Mouse (Mus musculus) right cerebral cortex, postnatal 25 days (tissue): Measurements from ENCODE around the gene Csgalnact2.

ENCODE experiments used
- DNase-seq: peaks from one replicate; pipeline ENCODE4 v3.0.0; 2022

The Csgalnact2 gene

GRCm38 (mm10) chr6:118134461-118134860 is 4.5 kb downstream of the Csgalnact2 start:
- DNase-seq, result no peak

DNA sequence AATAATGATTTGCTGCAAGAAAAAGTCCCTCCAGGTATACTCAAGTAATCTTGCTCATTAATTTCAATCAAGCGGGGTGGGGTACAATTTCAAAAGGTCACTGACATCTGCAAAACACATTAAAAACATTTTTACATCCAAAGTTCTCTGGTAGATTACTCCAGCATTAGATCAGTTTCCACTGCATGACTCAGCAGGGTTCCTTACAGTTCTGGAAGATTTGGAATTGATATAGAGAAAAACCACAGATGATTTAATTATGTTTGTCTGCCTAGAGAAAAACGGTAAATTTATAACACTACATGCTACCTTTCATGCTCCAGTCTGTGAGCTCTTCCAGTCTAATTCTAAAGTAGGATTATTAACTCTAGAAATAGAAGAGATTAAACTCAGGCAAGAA is 8.9 kb downstream of the Csgalnact2 start:
- no peak for DNase-seq

GRCm38 (mm10) chr6:118127827-118128487 is 11.0 kb downstream of the Csgalnact2 start:
- DNase-seq, result no peak

GRCm38 (mm10) chr6:118127198-118127597 is 11.7 kb downstream of the Csgalnact2 start:
- DNase-seq, result no peak

GRCm38 (mm10) chr6:118126577-118126976 is 12.4 kb downstream of the Csgalnact2 start:
- DNase-seq, result no peak

GRCm38 (mm10) chr6:118122767-118123166 is 16.2 kb downstream of the Csgalnact2 start:
- DNase-seq, result no peak

DNA sequence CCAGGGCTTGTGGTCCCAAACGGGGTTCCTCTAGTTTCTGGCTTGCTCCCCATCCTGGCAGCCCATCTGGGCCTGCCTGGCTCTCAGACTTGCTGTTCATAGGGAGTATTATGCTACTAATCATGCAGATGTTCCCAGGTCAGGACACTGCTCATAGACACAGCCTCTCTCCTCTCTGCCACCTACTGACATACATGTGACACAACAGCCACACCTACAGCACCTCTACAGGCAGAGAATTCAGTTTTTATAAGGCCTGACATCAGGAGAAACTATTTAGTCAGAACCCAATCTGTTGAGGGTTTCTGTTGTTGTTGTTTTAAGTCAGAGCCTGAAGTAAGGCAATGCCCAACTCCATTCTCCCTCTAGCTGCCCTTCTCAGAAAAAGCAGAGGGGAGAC is 27.1 kb downstream of the Csgalnact2 start:
- DNase-seq, result no peak

GRCm38 (mm10) chr6:118099311-118099802 is 39.6 kb downstream of the Csgalnact2 start:
- no peak for DNase-seq

GRCm38 (mm10) chr6:118097765-118098365 is 41.1 kb downstream of the Csgalnact2 start:
- DNase-seq, result no peak

GRCm38 (mm10) chr6:118090827-118091226 is 48.1 kb downstream of the Csgalnact2 start:
- no peak for DNase-seq

GRCm38 (mm10) chr6:118088750-118089440 is 50.0 kb downstream of the Csgalnact2 start:
- no peak for DNase-seq

GRCm38 (mm10) chr6:118087955-118088354 is 51.0 kb downstream of the Csgalnact2 start:
- peak; percentile 9 for DNase-seq

- DNase-seq, result no peak
Observed at GRCm38 (mm10) chr6:118084596-118084995, 54.3 kb downstream of the Csgalnact2 start.

- DNase-seq, result no peak
Observed at GRCm38 (mm10) chr6:118083608-118084007, 55.3 kb downstream of the Csgalnact2 start.

- DNase-seq, result no peak
Observed at GRCm38 (mm10) chr6:118082384-118082783, 56.6 kb downstream of the Csgalnact2 start.

- DNase-seq, result no peak
Observed at GRCm38 (mm10) chr6:118080711-118081110, 58.2 kb downstream of the Csgalnact2 start.

DNA sequence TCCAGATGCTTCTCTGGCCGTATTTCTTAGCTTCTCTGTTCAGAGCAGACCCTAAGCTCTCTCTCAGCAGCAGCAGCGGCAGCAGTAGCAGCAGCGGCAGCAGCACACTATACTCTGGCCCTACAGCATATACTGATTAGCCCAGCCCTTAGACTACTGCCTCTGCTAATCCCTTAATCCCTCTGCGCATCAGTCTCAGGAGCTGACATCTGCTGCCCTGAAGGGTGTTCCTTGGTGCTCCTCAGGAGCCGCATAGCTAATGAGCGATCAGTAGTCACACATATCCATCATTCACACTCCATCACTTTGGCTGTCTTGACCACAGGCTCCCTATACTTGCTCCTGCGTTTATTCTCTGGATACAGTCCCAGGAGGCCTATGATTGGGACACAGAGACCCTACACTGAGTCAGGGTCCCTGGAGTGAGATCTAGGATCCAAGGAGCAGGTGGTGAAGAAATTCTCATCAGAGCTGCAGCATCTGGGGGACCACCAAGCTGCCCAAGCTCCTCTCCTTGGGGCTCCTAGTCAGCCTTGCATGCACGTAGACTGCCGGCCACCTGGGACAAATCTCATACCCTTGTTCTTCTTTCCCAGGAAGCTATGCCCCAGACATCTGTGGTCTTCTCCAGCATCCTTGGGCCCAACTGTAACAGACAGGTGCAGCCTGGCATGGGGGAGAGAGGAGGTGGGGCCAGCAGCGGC is 59.0 kb downstream of the Csgalnact2 start:
- DNase-seq, result no peak

DNA sequence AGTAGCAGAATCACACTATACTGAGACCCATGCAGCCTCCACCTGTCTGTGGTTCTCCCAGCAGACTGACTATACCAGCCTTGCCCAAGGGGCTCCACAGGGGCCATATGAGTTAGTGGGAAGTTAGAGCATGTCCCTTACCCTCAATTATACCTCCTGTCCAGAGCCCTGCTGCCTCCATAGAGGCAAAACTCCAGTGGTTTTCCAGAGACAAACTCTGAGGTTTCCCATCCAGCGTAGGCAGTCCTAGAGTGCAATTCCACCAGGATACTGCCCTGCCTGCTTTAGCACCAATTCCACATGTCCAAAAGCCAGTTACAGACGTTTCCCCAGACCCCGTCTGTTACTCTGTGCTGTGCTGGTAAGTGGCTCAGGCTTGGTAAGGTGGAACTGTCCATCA is 59.6 kb downstream of the Csgalnact2 start:
- no peak for DNase-seq

GRCm38 (mm10) chr6:118078751-118079150 is 60.2 kb downstream of the Csgalnact2 start:
- DNase-seq, result no peak

DNA sequence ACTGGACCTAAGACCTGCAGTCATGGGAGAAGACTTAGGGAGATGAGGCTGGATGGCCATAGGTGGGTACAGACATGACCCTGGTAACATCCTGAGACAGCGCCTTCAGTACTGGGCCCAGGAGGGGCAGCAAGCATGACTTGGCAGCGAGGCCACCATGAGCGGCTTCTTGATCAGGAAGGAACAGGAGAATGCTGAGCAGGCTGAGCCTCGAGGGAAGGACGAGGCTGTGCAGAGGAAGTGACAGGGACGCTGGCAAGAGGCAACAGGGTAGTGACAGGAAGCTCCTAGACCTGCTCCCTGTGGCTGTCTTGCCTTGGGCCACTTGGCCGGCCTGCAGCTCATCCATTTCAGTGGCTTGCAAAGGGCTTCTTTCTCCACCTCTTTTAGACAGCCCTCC is 61.5 kb downstream of the Csgalnact2 start:
- DNase-seq, result no peak

GRCm38 (mm10) chr6:118076748-118077147 is 62.2 kb downstream of the Csgalnact2 start:
- no peak for DNase-seq

- DNase-seq, result no peak
Observed at GRCm38 (mm10) chr6:118076256-118076655, 62.7 kb downstream of the Csgalnact2 start.

DNA sequence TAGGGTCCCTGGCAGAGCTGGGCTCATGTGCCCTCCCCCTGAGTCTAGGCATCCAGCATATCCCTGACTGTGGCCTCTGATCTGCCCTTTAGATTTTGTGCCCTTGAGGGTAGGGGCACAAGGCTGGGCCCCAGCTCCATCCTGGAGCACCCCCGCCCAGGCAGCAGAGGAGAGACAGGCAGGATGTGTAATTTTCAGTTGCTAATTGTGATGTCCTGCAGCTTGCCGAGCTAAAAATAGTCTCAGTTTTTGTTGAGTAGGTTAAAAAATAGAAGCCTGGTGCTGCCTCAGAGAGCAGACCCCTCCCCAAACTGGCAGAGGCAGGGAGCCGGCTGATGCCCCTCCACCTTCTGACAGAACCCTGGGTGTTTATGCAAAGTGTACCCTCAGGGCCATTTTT is 64.8 kb downstream of the Csgalnact2 start:
- no peak for DNase-seq
